23 mouse cellular contexts compared by ENCODE assay signal in genomic region chr16:15115386-15115785, GRCm38 (mm10).
DNase-seq lines count a peak whose midpoint lies in the region; ATAC-seq and TF ChIP-seq lines count a peak whose summit lies in the region.
"Had no signal": no experiment of that assay in that cellular context is flagged by ENCODE, and none has a peak within 500 bp of the region (broad histone marks: within the 10 kb centered on the region; RNA-seq: fewer than 3 reads in every experiment).

No protein-coding gene starts in this region.

- peak; percentile 39 for DNase-seq in 3T3-L1 (ENCODE audit: low read depth, low spot score)
- peak; percentile 78 for DNase-seq in Muller cell, postnatal 12 days (ENCODE audit: inconsistent ontology term)
- no peak for DNase-seq in cerebellum, postnatal 10 days
- DNase-seq in liver, postnatal 0 days = no peak
- DNase-seq: adrenal gland, postnatal 25 days; cerebellum, adult 8-10 months; gastrocnemius, adult 2 months; heart, postnatal 36 days; kidney, postnatal 4 days; lung, adult 18-20 months; lung, postnatal 36 days; thymus, postnatal 14 days had no signal

- H3K36me3 ChIP-seq in kidney, embryonic 15.5 days = no peaks in the 10 kb centered on the region
- H3K36me3 ChIP-seq in kidney, embryonic 14.5 days (ENCODE audit: control insufficient read depth, insufficient read depth, low read length) = no peaks in the 10 kb centered on the region
- H3K36me3 ChIP-seq in limb, embryonic 12.5 days = no peaks in the 10 kb centered on the region
- no peaks in the 10 kb centered on the region for H3K36me3 ChIP-seq in liver, postnatal 0 days (replicated peaks; ENCODE audit: insufficient read depth, low read length)
- H3K36me3 ChIP-seq in hindbrain, embryonic 16.5 days (ENCODE audit: control insufficient read depth, insufficient read depth, low read length) = no peaks in the 10 kb centered on the region
- H3K36me3 ChIP-seq: forebrain, embryonic 12.5 days; heart, embryonic 15.5 days; hindbrain, embryonic 13.5 days; neural tube, embryonic 15.5 days had no signal

- no peak overlapping the region for H3K4me2 ChIP-seq in kidney, embryonic 15.5 days
- H3K4me2 ChIP-seq in kidney, embryonic 14.5 days (replicated peaks; ENCODE audit: low read depth, low read length) = no peak overlapping the region
- H3K4me2 ChIP-seq in limb, embryonic 12.5 days = no peak overlapping the region
- H3K4me2 ChIP-seq in liver, postnatal 0 days (ENCODE audit: low read depth, low read length) = no peak overlapping the region
- H3K4me2 ChIP-seq in hindbrain, embryonic 16.5 days (ENCODE audit: low read length) = no peak overlapping the region
- H3K4me2 ChIP-seq: forebrain, embryonic 12.5 days; heart, embryonic 15.5 days; hindbrain, embryonic 13.5 days; liver, embryonic 11.5 days; neural tube, embryonic 15.5 days had no signal

- ATAC-seq in kidney, embryonic 15.5 days (replicated peaks; ENCODE audit: low FRiP score) = no peak
- ATAC-seq in kidney, embryonic 14.5 days (ENCODE audit: low FRiP score, low TSS enrichment) = no peak
- no peak for ATAC-seq in limb, embryonic 12.5 days (ENCODE audit: insufficient number of reproducible peaks, insufficient read depth, low FRiP score, low TSS enrichment, low read depth)
- no peak for ATAC-seq in liver, postnatal 0 days
- no peak for ATAC-seq in hindbrain, embryonic 16.5 days

- H3K4me1 ChIP-seq in kidney, embryonic 15.5 days = peaks cover 31% of the 10 kb centered on the region
- peaks cover 17% of the 10 kb centered on the region for H3K4me1 ChIP-seq in kidney, embryonic 14.5 days (ENCODE audit: control insufficient read depth, insufficient read depth, low read length)
- peaks cover 30% of the 10 kb centered on the region for H3K4me1 ChIP-seq in limb, embryonic 12.5 days (replicated peaks)
- no peaks in the 10 kb centered on the region for H3K4me1 ChIP-seq in liver, postnatal 0 days (ENCODE audit: insufficient read depth)
- no peaks in the 10 kb centered on the region for H3K4me1 ChIP-seq in hindbrain, embryonic 16.5 days (ENCODE audit: control insufficient read depth, insufficient read depth, low read depth, low read length)
- H3K4me1 ChIP-seq: forebrain, embryonic 12.5 days; hindbrain, embryonic 13.5 days had no signal

- H3K9me3 ChIP-seq in kidney, embryonic 15.5 days (replicated peaks) = no peaks in the 10 kb centered on the region
- no peaks in the 10 kb centered on the region for H3K9me3 ChIP-seq in kidney, embryonic 14.5 days (ENCODE audit: control insufficient read depth, low read length)
- peaks cover 5% of the 10 kb centered on the region; the same call in 1 of the 2 replicates for H3K9me3 ChIP-seq in limb, embryonic 12.5 days
- no peaks in the 10 kb centered on the region for H3K9me3 ChIP-seq in liver, postnatal 0 days (ENCODE audit: low read length)
- no peaks in the 10 kb centered on the region for H3K9me3 ChIP-seq in hindbrain, embryonic 16.5 days (ENCODE audit: control insufficient read depth, low read length)
- H3K9me3 ChIP-seq: forebrain, embryonic 12.5 days; heart, embryonic 15.5 days; hindbrain, embryonic 13.5 days; neural tube, embryonic 15.5 days had no signal

- no peak for TF ChIP-seq EP300 in liver, postnatal 0 days (IDR thresholded peaks at IDR 0.05; ENCODE audit: low read depth)

- H3K27me3 ChIP-seq in kidney, embryonic 15.5 days = no peaks in the 10 kb centered on the region
- no peaks in the 10 kb centered on the region for H3K27me3 ChIP-seq in kidney, embryonic 14.5 days (ENCODE audit: control insufficient read depth, insufficient read depth, low read length)
- H3K27me3 ChIP-seq in limb, embryonic 12.5 days = no peaks in the 10 kb centered on the region
- no peaks in the 10 kb centered on the region for H3K27me3 ChIP-seq in liver, postnatal 0 days (ENCODE audit: insufficient read depth, low read length)
- no peaks in the 10 kb centered on the region for H3K27me3 ChIP-seq in hindbrain, embryonic 16.5 days (replicated peaks; ENCODE audit: control insufficient read depth, insufficient read depth, low read length)
- H3K27me3 ChIP-seq: forebrain, embryonic 12.5 days; heart, embryonic 15.5 days; hindbrain, embryonic 13.5 days; neural tube, embryonic 15.5 days had no signal

- H3K9ac ChIP-seq in kidney, embryonic 15.5 days = no peak overlapping the region
- no peak overlapping the region for H3K9ac ChIP-seq in kidney, embryonic 14.5 days (ENCODE audit: low read depth, low read length)
- no peak overlapping the region for H3K9ac ChIP-seq in limb, embryonic 12.5 days (replicated peaks)
- no peak overlapping the region for H3K9ac ChIP-seq in liver, postnatal 0 days (replicated peaks)
- H3K9ac ChIP-seq in hindbrain, embryonic 16.5 days (ENCODE audit: low read depth, low read length) = no peak overlapping the region
- H3K9ac ChIP-seq: forebrain, embryonic 12.5 days; heart, embryonic 15.5 days; hindbrain, embryonic 13.5 days; neural tube, embryonic 15.5 days had no signal

- H3K4me3 ChIP-seq in kidney, embryonic 15.5 days (replicated peaks) = no peak overlapping the region
- no peak overlapping the region for H3K4me3 ChIP-seq in kidney, embryonic 14.5 days (ENCODE audit: low read length)
- no peak overlapping the region for H3K4me3 ChIP-seq in limb, embryonic 12.5 days (replicated peaks)
- H3K4me3 ChIP-seq in liver, postnatal 0 days (ENCODE audit: low read depth, low read length) = no peak overlapping the region
- H3K4me3 ChIP-seq in hindbrain, embryonic 16.5 days (ENCODE audit: low read length) = no peak overlapping the region
- H3K4me3 ChIP-seq: erythroblast, embryonic 14.5 days; forebrain, embryonic 12.5 days; gastrocnemius, adult 2 months; heart, embryonic 15.5 days; hindbrain, embryonic 13.5 days; left cerebral cortex, adult 2 months; neural tube, embryonic 15.5 days had no signal

- TF ChIP-seq CTCF in liver, postnatal 0 days (IDR thresholded peaks at IDR 0.05; ENCODE audit: low read depth) = no peak

- WGBS in kidney, embryonic 15.5 days = 46% methylated on average over 2 of the region's 2 CpGs
- 32% methylated on average over 2 of the region's 2 CpGs for WGBS in kidney, embryonic 14.5 days
- 46% methylated on average over 2 of the region's 2 CpGs for WGBS in limb, embryonic 12.5 days
- WGBS in liver, postnatal 0 days (ENCODE audit: insufficient replicate concordance) = 48% methylated on average over 2 of the region's 2 CpGs
- WGBS in hindbrain, embryonic 16.5 days = 32% methylated on average over 2 of the region's 2 CpGs

- peak overlapping the region; percentile 73; the same call in 1 of the 2 replicates for H3K27ac ChIP-seq in kidney, embryonic 15.5 days
- H3K27ac ChIP-seq in kidney, embryonic 14.5 days (ENCODE audit: low read depth, low read length) = no peak overlapping the region
- H3K27ac ChIP-seq in limb, embryonic 12.5 days = 0 out of 2 replicates have a peak overlapping the region, but pooled peaks have one; percentile 59
- H3K27ac ChIP-seq in liver, postnatal 0 days (ENCODE audit: low read depth) = no peak overlapping the region
- H3K27ac ChIP-seq in hindbrain, embryonic 16.5 days (ENCODE audit: low read depth, low read length) = no peak overlapping the region
- H3K27ac ChIP-seq: forebrain, embryonic 12.5 days; gastrocnemius, adult 2 months; heart, embryonic 15.5 days; hindbrain, embryonic 13.5 days; left cerebral cortex, adult 2 months; neural tube, embryonic 15.5 days had no signal

Comparison
In these comparisons a context has a peak if more than half of its experiments do, and no peak if none do; other contexts are left out.
1. H3K27ac ChIP-seq: peak in kidney, embryonic 15.5 days (single experiment) and limb, embryonic 12.5 days (single experiment); none in kidney, embryonic 14.5 days (single experiment), liver, postnatal 0 days (single experiment) and hindbrain, embryonic 16.5 days (single experiment).
2. DNase-seq: peak in 3T3-L1 (single experiment) and Muller cell, postnatal 12 days (single experiment); none in cerebellum, postnatal 10 days (0 of 2) and liver, postnatal 0 days (single experiment).